Mouse (Mus musculus): ENCODE data around the gene Tgm2.

GRCm38 (mm10) chr2:158127245-158127644 is 19.0 kb downstream of the Tgm2 start:
- no peak for TF ChIP-seq EP300 (IDR thresholded peaks at IDR 0.05; ENCODE audit: low read depth)
- TF ChIP-seq CTCF (IDR thresholded peaks at IDR 0.05; ENCODE audit: low read depth), result no peak

Data from liver, embryonic 14.5 days (tissue).